Mouse (Mus musculus): ENCODE measurements around the gene Cyp4x1. TPM values are rescaled to one million over a fixed set of nuclear protein-coding genes. Genes with fewer than 3 reads are reported as not detected.

Gene Cyp4x1
- polyA plus RNA-seq, 1 experiment from 2014 or later: 10.3 TPM

DNA sequence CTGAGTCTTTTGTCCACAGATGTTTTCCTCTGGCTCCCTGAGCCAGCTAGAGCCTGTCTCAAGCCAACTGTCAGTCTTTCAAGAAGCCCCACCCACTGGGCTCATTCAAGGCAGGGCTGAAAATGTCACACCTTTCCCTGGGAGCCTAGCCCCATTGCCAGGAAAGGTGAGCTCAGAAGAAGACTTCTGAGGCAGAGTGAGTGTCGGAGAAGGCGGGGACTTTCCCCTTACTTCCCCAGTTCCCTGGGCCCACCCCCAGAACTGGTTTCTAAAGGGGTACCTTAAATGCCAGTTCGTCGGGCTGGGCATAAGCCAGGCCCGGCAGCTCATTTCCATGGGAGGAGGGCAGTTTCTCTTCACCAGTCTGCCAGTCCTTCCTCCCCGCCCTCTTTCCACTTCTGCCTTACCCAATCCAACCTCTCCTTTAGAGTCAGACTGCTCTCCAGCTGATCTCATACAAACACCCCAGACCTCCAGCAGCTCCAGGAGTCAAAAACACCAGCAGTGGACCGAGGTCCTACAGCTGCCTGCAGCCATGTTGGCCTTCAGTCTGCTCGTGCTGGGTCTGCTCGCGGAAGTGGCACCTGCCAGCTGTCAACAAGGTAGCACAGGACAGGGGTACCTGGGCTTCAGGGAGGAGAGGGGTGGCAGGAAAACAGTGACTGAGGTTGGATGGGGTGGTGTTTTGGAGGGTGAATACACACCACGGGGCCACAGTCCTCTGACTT, 45.3 kb downstream of the Cyp4x1 start, which contains the start of gene Pdzk1ip1:
Pdzk1ip1 (plus strand) TSS at position 98 of the 728 bp plus-strand sequence.
- Histone ChIP-seq H3K36me3 (no peaks in the 10 kb centered on the region), H3K27me3 (replicated peaks) (peaks cover 50% of the 10 kb centered on the region), H3K9ac (replicated peaks) (no peak within 1 kb of the TSS), H3K4me2 (peak within 1 kb of the TSS; percentile 25), H3K9me3 (replicated peaks) (no peaks in the 10 kb centered on the region), H3K4me3 (replicated peaks) (no peak within 1 kb of the TSS), H3K27ac (replicated peaks) (no peak within 1 kb of the TSS), H3K4me1 (no peaks in the 10 kb centered on the region)
- WGBS: 27% methylated on average over 11 of the region's 11 CpGs
- ATAC-seq (ENCODE audit: low FRiP score): no peak

DNA sequence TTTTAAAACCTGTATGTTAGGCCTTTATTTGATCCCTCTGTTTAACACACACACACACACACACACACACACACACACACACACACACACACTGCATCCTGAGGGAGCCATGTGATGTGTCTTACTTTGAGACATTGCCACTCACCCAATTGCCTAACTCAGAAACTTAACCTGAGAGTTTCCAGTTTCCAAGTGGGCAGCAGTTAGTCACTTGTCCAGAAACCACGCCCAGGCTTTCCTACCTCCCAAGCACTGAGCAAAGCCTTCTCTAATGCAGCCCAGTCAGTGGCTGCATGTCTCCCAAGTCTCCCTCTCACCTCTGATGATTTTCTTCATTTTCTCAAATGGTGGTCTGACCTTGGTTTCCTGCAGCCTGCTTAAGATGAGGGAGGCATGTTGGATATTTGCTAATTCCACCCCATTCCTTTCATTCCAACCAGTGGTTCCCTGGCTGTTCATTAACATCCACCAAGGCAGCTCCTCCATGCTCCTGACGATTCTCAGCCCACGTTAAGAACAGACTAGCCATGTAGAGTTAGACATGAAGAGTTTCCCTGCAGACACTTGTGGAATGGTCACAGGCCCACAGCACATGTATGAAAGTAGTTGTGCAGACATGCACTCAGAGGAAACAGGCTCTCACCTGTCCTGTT, 47.2 kb downstream of the Cyp4x1 start:
- 53% methylated on average over 3 of the region's 3 CpGs for WGBS
- H3K9me3 ChIP-seq (replicated peaks): no peaks in the 10 kb centered on the region
- peaks cover 46% of the 10 kb centered on the region for H3K27me3 ChIP-seq (replicated peaks)
- H3K4me2 ChIP-seq: no peak overlapping the region
- no peak overlapping the region for H3K4me3 ChIP-seq (replicated peaks)
- H3K4me1 ChIP-seq: no peaks in the 10 kb centered on the region
- H3K27ac ChIP-seq (replicated peaks): no peak overlapping the region
- H3K36me3 ChIP-seq: no peaks in the 10 kb centered on the region
- no peak for ATAC-seq (ENCODE audit: low FRiP score)
- no peak overlapping the region for H3K9ac ChIP-seq (replicated peaks)

DNA sequence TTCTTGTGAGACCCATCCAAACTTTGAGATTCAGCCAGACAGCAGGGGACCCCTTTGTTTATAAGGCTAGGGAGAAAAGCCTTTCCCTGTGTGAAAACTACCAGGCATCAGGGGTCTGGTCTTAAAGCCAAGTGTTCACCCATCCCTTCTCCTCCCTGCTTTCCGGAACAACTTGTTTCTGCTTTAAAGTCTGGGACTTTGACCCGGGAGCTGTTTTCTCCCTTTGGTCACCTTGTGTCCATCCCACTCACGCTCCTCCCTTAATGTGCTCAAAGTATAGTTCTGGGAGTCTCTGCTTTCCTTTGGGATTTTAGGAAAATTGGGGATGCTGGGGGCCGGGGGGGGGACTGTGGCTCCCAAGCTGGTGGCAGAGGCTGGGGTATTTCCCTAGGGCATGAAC, 47.8 kb downstream of the Cyp4x1 start:
- 73% methylated on average over 4 of the region's 4 CpGs for WGBS
- ATAC-seq (ENCODE audit: low FRiP score): no peak
- H3K4me1 ChIP-seq: no peaks in the 10 kb centered on the region

DNA sequence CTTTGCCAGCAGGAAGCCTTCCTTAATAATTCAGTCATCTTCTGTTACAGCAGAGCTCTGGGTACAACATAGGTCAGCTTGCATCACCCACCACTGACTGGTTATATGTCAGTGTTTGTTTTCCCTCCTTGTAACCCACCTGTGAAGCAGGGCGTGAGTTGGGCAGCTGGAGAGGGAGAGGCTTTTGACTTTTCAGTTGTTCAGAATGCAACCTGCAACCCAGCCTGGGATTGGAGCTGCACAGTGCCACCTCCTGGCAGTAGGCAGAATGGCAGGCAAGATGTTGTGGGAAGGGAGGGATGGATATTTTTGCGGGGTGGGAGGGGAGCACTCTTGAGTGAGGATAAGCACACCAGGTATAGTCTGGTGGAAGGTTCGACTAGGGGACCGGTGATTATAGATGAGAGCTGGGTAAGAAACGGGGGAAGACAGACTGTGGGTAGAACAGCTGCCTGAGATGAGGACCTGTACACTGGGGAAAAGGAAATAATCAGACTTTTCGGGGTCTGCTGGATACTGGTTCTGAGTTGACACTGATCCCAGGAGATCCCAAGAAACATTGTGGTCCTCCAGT, 48.5 kb downstream of the Cyp4x1 start:
- Histone ChIP-seq H3K9me3 (replicated peaks) (no peaks in the 10 kb centered on the region), H3K27me3 (replicated peaks) (peaks cover 46% of the 10 kb centered on the region), H3K9ac (replicated peaks) (no peak overlapping the region), H3K4me1 (no peaks in the 10 kb centered on the region), H3K27ac (replicated peaks) (no peak overlapping the region), H3K36me3 (no peaks in the 10 kb centered on the region), H3K4me3 (replicated peaks) (no peak overlapping the region), H3K4me2 (no peak overlapping the region)
- 0 out of 2 replicates have a peak, but pooled peaks have one; percentile 32 for ATAC-seq (ENCODE audit: low FRiP score)
- 23% methylated on average over 6 of the region's 6 CpGs for WGBS

More for the DNA sequence above, 47.8 kb downstream of the Cyp4x1 start:
- H3K9me3 ChIP-seq (replicated peaks): no peaks in the 10 kb centered on the region
- H3K4me2 ChIP-seq: no peak overlapping the region
- no peak overlapping the region for H3K9ac ChIP-seq (replicated peaks)
- no peak overlapping the region for H3K27ac ChIP-seq (replicated peaks)
- H3K4me3 ChIP-seq (replicated peaks): no peak overlapping the region
- H3K27me3 ChIP-seq (replicated peaks): peaks cover 46% of the 10 kb centered on the region
- H3K36me3 ChIP-seq: no peaks in the 10 kb centered on the region

DNA sequence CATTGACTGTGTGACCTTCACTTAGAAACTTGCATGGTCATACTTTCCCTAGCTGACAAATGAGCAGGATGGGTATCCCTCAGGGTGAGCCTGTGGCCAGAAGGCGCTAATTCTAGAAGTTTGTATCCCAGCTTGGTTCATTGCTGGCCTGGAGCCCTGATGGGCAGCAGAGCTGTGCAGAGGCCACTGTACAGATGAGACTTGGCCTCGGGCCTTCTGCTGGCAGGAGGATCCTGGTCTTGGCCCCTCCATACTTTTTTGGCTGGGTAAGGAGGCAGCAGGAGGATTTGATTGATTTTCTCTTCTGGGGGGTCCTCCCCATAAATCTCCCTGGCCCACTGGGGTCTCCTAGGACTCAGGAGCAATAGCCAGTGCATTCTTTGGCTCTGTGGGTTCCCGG, 51.0 kb downstream of the Cyp4x1 start:
- no peak overlapping the region for H3K4me3 ChIP-seq (replicated peaks)
- no peaks in the 10 kb centered on the region for H3K9me3 ChIP-seq (replicated peaks)
- peaks cover 28% of the 10 kb centered on the region for H3K27me3 ChIP-seq (replicated peaks)
- no peak for ATAC-seq (ENCODE audit: low FRiP score)
- WGBS: 68% methylated on average over 3 of the region's 3 CpGs
- H3K27ac ChIP-seq (replicated peaks): no peak overlapping the region
- no peak overlapping the region for H3K4me2 ChIP-seq
- H3K36me3 ChIP-seq: no peaks in the 10 kb centered on the region
- peaks cover 14% of the 10 kb centered on the region for H3K4me1 ChIP-seq
- no peak overlapping the region for H3K9ac ChIP-seq (replicated peaks)

DNA sequence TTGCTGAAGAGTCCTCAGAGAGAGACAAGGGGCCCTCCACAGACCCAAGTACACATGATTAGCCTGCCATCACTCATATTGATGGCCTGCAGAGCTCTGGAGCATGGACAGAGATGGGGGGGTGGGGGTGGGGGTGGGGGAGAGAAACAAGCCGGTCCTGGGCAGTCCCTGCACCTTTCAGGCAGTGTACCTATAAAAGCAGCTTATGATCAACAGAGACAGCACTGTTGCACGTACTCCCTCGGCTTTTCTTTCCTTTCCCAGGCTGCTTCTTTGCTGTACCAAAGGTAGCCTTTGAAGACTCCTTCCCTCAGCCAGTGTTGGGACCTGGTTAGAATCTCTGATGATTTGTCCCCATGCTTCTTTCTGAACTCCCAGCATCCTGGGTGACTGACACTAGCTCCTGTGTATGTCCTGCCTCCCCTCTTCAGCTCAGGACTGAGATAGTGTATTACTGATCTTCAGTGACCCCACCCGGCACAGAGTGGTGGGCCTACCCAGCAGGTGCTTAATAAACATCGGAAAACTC, 54.2 kb downstream of the Cyp4x1 start:
- H3K4me2 ChIP-seq: no peak overlapping the region
- peaks cover 11% of the 10 kb centered on the region; the same call in 1 of the 2 replicates for H3K27me3 ChIP-seq (replicated peaks)
- H3K9ac ChIP-seq (replicated peaks): no peak overlapping the region
- ATAC-seq (ENCODE audit: low FRiP score): no peak
- no peaks in the 10 kb centered on the region for H3K9me3 ChIP-seq (replicated peaks)
- H3K4me1 ChIP-seq: peaks cover 14% of the 10 kb centered on the region
- H3K4me3 ChIP-seq (replicated peaks): no peak overlapping the region
- 9% methylated on average over 5 of the region's 5 CpGs for WGBS
- H3K36me3 ChIP-seq: no peaks in the 10 kb centered on the region
- no peak overlapping the region for H3K27ac ChIP-seq (replicated peaks)

DNA sequence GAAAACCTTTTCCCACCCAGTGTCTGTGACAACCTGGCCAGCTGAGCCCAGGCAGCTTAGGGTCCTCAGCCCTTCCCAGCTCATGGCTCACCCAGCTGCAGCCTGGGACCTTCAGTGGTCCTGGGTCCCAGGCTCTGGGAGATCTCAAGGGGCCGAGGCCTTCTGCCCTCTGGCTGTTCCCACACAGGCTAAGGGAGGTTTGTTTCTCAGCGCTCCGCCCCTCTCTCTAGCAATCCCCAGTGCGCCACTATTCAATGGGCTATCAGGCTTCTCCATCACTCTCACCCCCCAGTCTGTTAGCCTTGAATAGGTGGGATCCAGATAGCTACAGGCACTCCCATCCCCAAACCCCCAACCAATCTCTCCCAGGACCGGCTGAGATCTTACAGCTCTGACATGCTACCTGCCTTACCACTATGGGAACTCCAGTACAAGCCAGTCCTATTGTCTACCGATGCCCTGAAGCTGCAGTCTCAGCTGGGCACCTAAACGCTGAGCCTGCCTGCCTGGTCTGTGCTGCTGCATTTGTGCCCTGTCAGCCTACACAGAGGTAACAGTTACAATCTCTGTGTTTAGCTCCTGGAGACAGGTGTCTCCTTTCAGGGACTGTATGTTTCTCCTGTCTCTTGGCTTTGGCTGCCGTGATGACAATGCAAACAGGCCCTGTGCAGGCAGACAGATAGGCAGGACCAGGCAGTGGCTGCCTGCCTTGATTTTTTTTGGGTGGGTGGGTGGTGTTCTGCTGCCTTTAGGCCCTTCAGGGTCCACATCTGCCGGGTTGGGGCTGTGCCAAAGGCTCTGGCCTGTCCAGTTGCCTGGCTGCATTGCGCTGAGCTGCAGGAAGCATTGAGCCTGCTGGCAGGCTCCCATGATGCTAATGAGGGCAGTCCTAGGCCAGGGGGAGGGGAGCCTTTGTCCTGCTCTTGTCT, 54.9 kb downstream of the Cyp4x1 start:
- 0 out of 2 replicates have a peak, but pooled peaks cover 5% of the 10 kb centered on the region for H3K27me3 ChIP-seq (replicated peaks)
- no peaks in the 10 kb centered on the region for H3K9me3 ChIP-seq (replicated peaks)
- H3K9ac ChIP-seq (replicated peaks): no peak overlapping the region
- peaks cover 14% of the 10 kb centered on the region for H3K4me1 ChIP-seq
- H3K4me3 ChIP-seq (replicated peaks): no peak overlapping the region
- H3K4me2 ChIP-seq: no peak overlapping the region
- ATAC-seq (ENCODE audit: low FRiP score): peak; percentile 80
- WGBS: 11% methylated on average over 10 of the region's 10 CpGs
- no peak overlapping the region for H3K27ac ChIP-seq (replicated peaks)
- H3K36me3 ChIP-seq: no peaks in the 10 kb centered on the region

DNA sequence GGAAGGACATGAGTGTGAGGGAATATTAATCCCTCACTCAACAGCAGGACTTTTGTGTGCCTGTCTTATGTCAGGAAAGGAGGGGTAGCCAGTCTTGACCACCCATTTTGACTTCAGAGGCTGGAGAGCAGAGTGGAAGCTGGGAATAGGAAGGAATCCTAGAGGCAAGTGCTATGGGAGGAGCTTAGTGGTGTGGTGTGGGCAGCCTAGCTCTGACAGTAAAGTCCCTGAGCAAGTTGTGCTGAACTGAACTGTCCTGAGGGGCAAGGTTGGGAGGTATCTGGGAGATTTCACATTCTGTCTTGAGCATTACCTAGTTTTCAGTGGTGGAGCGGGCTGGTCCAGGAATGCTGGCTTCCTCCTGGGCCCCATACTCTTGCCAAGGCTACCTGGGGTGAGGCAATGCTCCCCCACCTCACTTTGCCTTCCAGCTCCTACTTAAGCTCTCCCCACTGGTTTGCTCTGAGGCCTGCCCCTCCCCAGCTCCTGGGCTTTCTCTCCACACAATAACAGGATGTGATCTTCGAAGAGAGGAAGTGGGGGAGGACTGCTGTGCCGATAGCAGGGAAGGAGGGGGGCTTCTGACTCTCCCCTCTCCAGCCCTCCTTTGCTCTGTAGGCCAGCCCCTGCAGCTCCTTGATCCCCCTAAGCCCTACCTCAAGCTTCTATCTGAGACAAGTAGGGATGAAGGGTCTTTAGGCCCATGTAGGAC, 58.7 kb downstream of the Cyp4x1 start:
- no peak overlapping the region for H3K4me3 ChIP-seq (replicated peaks)
- 60% methylated on average over 3 of the region's 3 CpGs for WGBS
- H3K27ac ChIP-seq (replicated peaks): no peak overlapping the region

DNA sequence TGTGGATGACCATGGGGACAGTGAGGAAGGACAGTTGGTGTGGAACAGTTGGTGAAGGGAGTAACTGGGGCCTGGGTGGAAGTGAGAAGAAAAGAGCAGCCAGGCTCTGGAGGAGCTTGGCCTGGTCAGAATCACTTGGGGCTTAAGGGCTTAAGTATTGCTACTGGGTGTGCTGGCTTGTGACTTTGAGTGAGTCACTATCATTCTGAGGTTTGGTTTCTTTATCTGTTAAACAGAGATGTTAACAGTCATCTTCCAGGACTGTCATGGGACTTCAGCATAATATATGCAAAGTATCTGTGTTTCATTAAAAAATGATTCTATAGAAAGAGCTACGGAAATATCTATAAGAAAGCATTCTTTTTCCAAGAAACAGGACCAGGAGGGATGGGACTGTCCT, 59.3 kb downstream of the Cyp4x1 start:
- Histone ChIP-seq H3K36me3 (no peaks in the 10 kb centered on the region), H3K27me3 (replicated peaks) (peaks cover 8% of the 10 kb centered on the region; the same call in 1 of the 2 replicates), H3K4me3 (replicated peaks) (no peak overlapping the region), H3K9ac (replicated peaks) (no peak overlapping the region), H3K9me3 (replicated peaks) (no peaks in the 10 kb centered on the region), H3K4me1 (peaks cover 10% of the 10 kb centered on the region), H3K4me2 (no peak overlapping the region), H3K27ac (replicated peaks) (no peak overlapping the region)
- no peak for ATAC-seq (ENCODE audit: low FRiP score)
- WGBS: 88% methylated on average over 1 of the region's 1 CpGs

More for the DNA sequence above, 58.7 kb downstream of the Cyp4x1 start:
- Histone ChIP-seq H3K9me3 (replicated peaks) (no peaks in the 10 kb centered on the region), H3K9ac (replicated peaks) (no peak overlapping the region), H3K4me1 (peaks cover 14% of the 10 kb centered on the region), H3K36me3 (no peaks in the 10 kb centered on the region), H3K4me2 (no peak overlapping the region), H3K27me3 (replicated peaks) (peaks cover 5% of the 10 kb centered on the region; the same call in 1 of the 2 replicates)
- no peak for ATAC-seq (ENCODE audit: low FRiP score)

DNA sequence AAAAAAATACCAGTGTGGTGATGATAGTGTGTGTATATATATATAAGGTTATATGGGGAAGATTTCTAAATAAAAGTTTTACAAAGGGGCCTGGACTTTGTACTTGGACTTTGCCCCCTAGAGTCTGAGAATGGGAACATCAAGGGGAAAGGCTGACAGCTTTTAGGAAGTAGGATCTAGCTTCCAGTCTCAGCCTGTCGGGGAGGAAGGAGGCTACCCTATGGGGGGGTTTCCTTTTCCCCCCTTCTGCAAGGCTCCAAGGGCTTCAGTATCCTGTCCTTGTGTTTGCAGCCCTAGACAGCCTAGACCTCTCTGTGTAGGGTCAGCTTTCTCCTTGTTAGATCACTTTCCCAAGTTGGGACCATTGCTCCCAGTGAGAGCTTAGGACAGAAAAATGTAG, 62.4 kb downstream of the Cyp4x1 start:
- H3K36me3 ChIP-seq: no peaks in the 10 kb centered on the region
- no peak overlapping the region for H3K27ac ChIP-seq (replicated peaks)
- H3K27me3 ChIP-seq (replicated peaks): peaks cover 32% of the 10 kb centered on the region
- ATAC-seq (ENCODE audit: low FRiP score): no peak
- no peak overlapping the region for H3K4me3 ChIP-seq (replicated peaks)
- 53% methylated on average over 1 of the region's 1 CpGs for WGBS
- H3K4me1 ChIP-seq: no peaks in the 10 kb centered on the region
- no peak overlapping the region for H3K9ac ChIP-seq (replicated peaks)
- no peaks in the 10 kb centered on the region for H3K9me3 ChIP-seq (replicated peaks)
- H3K4me2 ChIP-seq: no peak overlapping the region

Data from neural tube, embryonic 15.5 days (tissue).